Mouse (Mus musculus) bone marrow, adult 2 months (tissue): ENCODE results near the gene Mob1b.

Experiments used
- CTCF ChIP-seq: fragments of 200-500 bp; IDR thresholded peaks from 2 replicates; pipeline ENCODE4 v1.5.1; 2011; ENCODE audit warnings: low read length, control low read depth; ENCODE audit not compliant: control insufficient read depth, insufficient read depth
- POLR2A ChIP-seq: fragments of 200-500 bp; IDR thresholded peaks from 2 replicates; pipeline ENCODE4 v1.6.1; 2011; ENCODE audit warnings: low read depth, mild to moderate bottlenecking, control low read depth, low read length, borderline replicate concordance; ENCODE audit not compliant: control insufficient read depth

DNA sequence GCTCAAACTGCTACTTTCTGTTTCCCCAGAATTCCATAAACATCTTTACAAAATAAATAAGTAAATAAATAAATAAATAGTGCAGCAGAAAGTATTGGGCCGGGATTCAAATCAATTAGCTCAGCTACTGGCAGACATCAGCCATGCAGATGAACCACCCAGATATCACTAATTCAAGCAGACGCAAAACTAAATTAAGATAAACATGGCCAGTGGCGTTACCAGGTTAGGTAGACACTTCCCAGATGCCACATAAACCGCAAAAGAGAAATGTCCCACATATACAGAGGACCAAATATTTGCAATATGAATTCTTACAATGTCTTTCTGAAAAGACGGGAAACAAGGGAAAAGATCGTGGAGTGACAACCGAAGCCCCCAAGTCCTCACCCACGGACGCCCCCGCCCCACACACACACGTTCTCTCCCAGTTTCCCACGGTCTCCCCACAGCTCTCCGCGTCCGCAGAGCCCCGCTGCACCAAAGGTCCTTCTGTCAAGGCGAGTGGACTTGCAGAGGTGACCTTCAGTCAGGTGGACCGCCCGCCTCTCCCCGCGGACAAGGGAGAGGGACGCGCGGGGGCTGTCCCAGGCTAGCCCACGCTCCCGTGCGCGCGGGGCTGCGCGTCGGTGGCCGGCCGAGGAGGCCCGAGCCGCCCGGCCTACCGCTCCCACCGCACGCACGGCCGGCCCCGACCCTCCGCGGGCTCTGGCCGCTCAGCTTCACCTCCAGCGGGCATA lies 45.8 kb upstream of the Mob1b start:
- TF ChIP-seq CTCF: no peak
- no peak for TF ChIP-seq POLR2A
